Mouse (Mus musculus): Measurements from ENCODE around the gene Lat. TPM values are rescaled to one million over a fixed set of nuclear protein-coding genes. Genes with fewer than 3 reads are reported as not detected.

Lat gene
- polyA plus RNA-seq, 1 experiment from 2014 or later: 2.4 TPM

- no peak for ATAC-seq (ENCODE audit: low FRiP score, low TSS enrichment)
- Histone ChIP-seq H3K4me1 (ENCODE audit: insufficient read depth, low read length) (no peaks in the 10 kb centered on the region), H3K4me3 (ENCODE audit: low read length) (no peak overlapping the region), H3K4me2 (replicated peaks; ENCODE audit: low read depth, low read length) (no peak overlapping the region), H3K27me3 (ENCODE audit: insufficient read depth, low read length) (peaks cover 14% of the 10 kb centered on the region; the same call in 1 of the 2 replicates), H3K9ac (replicated peaks; ENCODE audit: low read length) (no peak overlapping the region), H3K27ac (ENCODE audit: low read length) (no peak overlapping the region), H3K36me3 (ENCODE audit: insufficient read depth, low read length) (no peaks in the 10 kb centered on the region), H3K9me3 (ENCODE audit: low read length) (no peaks in the 10 kb centered on the region)
- 20% methylated on average over 3 of the region's 3 CpGs for WGBS
These were observed 44.6 kb downstream of the Lat start for GRCm38 (mm10) chr7:126324791-126325190.

GRCm38 (mm10) chr7:126323729-126324128 is 45.6 kb downstream of the Lat start:
- ATAC-seq (ENCODE audit: low FRiP score, low TSS enrichment): no peak
- no peak overlapping the region for H3K4me2 ChIP-seq (replicated peaks; ENCODE audit: low read depth, low read length)
- H3K27me3 ChIP-seq (ENCODE audit: insufficient read depth, low read length): peaks cover 14% of the 10 kb centered on the region; the same call in 1 of the 2 replicates
- no peak overlapping the region for H3K27ac ChIP-seq (ENCODE audit: low read length)
- H3K4me1 ChIP-seq (ENCODE audit: insufficient read depth, low read length): no peaks in the 10 kb centered on the region
- no peak overlapping the region for H3K4me3 ChIP-seq (ENCODE audit: low read length)
- 7% methylated on average over 11 of the region's 11 CpGs for WGBS
- H3K9me3 ChIP-seq (ENCODE audit: low read length): no peaks in the 10 kb centered on the region
- no peaks in the 10 kb centered on the region for H3K36me3 ChIP-seq (ENCODE audit: insufficient read depth, low read length)
- no peak overlapping the region for H3K9ac ChIP-seq (replicated peaks; ENCODE audit: low read length)

- no peak for ATAC-seq (ENCODE audit: low FRiP score, low TSS enrichment)
- H3K27me3 ChIP-seq (ENCODE audit: insufficient read depth, low read length): no peaks in the 10 kb centered on the region
- no peak overlapping the region for H3K27ac ChIP-seq (ENCODE audit: low read length)
- no peaks in the 10 kb centered on the region for H3K9me3 ChIP-seq (ENCODE audit: low read length)
- H3K4me2 ChIP-seq (replicated peaks; ENCODE audit: low read depth, low read length): no peak overlapping the region
- no peak overlapping the region for H3K4me3 ChIP-seq (ENCODE audit: low read length)
- H3K36me3 ChIP-seq (ENCODE audit: insufficient read depth, low read length): no peaks in the 10 kb centered on the region
- H3K4me1 ChIP-seq (ENCODE audit: insufficient read depth, low read length): no peaks in the 10 kb centered on the region
- 62% methylated on average over 8 of the region's 8 CpGs for WGBS
- H3K9ac ChIP-seq (replicated peaks; ENCODE audit: low read length): no peak overlapping the region
These were observed 55.1 kb downstream of the Lat start for GRCm38 (mm10) chr7:126314273-126314672.

Small RNAs within 50 kb of the gene (microRNA-seq; reads per million reads assigned to microRNA genes)
- not detected for gene Mir7058

Other genes with a start within 250 kb of the Lat start
- gene Xpo6, start 169.1 kb downstream of the Lat start, polyA plus RNA-seq (2015; fragmentation: Nextera tagmentation; extraction: Ambion mirVana): 48.3 and 54.3 TPM in 2 replicates
- 25.9 and 29.7 TPM in 2 replicates for gene Sbk1, start 97.0 kb downstream of the Lat start, polyA plus RNA-seq (2015; fragmentation: Nextera tagmentation; extraction: Ambion mirVana)
- gene Spns1, start 7.9 kb upstream of the Lat start, polyA plus RNA-seq (2015; fragmentation: Nextera tagmentation; extraction: Ambion mirVana): 78.0 and 78.9 TPM in 2 replicates
- 1.9 and 2.5 TPM in 2 replicates for gene Nfatc2ip, start 27.2 kb upstream of the Lat start, polyA plus RNA-seq (2015; fragmentation: Nextera tagmentation; extraction: Ambion mirVana)
- gene Cd19, start 45.3 kb upstream of the Lat start, polyA plus RNA-seq (2015; fragmentation: Nextera tagmentation; extraction: Ambion mirVana): 0.09 TPM in 1 of 2 replicates, not detected in the other
- 36.2 and 39.0 TPM in 2 replicates for gene Rabep2, start 59.2 kb upstream of the Lat start, polyA plus RNA-seq (2015; fragmentation: Nextera tagmentation; extraction: Ambion mirVana)
- 7.1 and 7.8 TPM in 2 replicates for gene Atp2a1, start 93.5 kb upstream of the Lat start, polyA plus RNA-seq (2015; fragmentation: Nextera tagmentation; extraction: Ambion mirVana)
- 62.5 and 66.5 TPM in 2 replicates for gene Sh2b1, start 105.9 kb upstream of the Lat start, polyA plus RNA-seq (2015; fragmentation: Nextera tagmentation; extraction: Ambion mirVana)
- gene Tufm, start 117.8 kb upstream of the Lat start, polyA plus RNA-seq (2015; fragmentation: Nextera tagmentation; extraction: Ambion mirVana): 177 and 196 TPM in 2 replicates
- gene Atxn2l, start 133.9 kb upstream of the Lat start, polyA plus RNA-seq (2015; fragmentation: Nextera tagmentation; extraction: Ambion mirVana): 41.5 and 47.9 TPM in 2 replicates
- gene Eif3c, start 196.8 kb upstream of the Lat start, polyA plus RNA-seq (2015; fragmentation: Nextera tagmentation; extraction: Ambion mirVana): 200 and 219 TPM in 2 replicates
- gene Apobr, start 215.4 kb upstream of the Lat start, polyA plus RNA-seq (2015; fragmentation: Nextera tagmentation; extraction: Ambion mirVana): 0.96 and 1.1 TPM in 2 replicates
- 39.3 and 41.3 TPM in 2 replicates for gene Cln3, start 216.2 kb upstream of the Lat start, polyA plus RNA-seq (2015; fragmentation: Nextera tagmentation; extraction: Ambion mirVana)
- gene Il27, start 225.4 kb upstream of the Lat start, polyA plus RNA-seq (2015; fragmentation: Nextera tagmentation; extraction: Ambion mirVana): not detected in 2 replicates

Data from kidney, embryonic 16.5 days (tissue).